Mouse (Mus musculus): Measurements from ENCODE around the gene Hoxa10. TPM values are rescaled to one million over a fixed set of nuclear protein-coding genes. Genes with fewer than 3 reads are reported as not detected.

The Hoxa10 gene
- polyA plus RNA-seq, 1 experiment from 2014 or later = 0.40 TPM

- peak overlapping the region; percentile 97 for H3K4me2 ChIP-seq
- WGBS = 17% methylated on average over 3 of the region's 3 CpGs
- peaks cover 20% of the 10 kb centered on the region for H3K4me1 ChIP-seq (replicated peaks)
- H3K36me3 ChIP-seq = no peaks in the 10 kb centered on the region
- H3K9me3 ChIP-seq = no peaks in the 10 kb centered on the region
- peaks cover 72% of the 10 kb centered on the region for H3K27me3 ChIP-seq
- H3K27ac ChIP-seq (replicated peaks) = peak overlapping the region; percentile 95; the same call in 1 of the 2 replicates
- no peak for ATAC-seq (ENCODE audit: low FRiP score, low read depth)
- no peak overlapping the region for H3K4me3 ChIP-seq
- no peak overlapping the region for H3K9ac ChIP-seq
Measured at GRCm38 (mm10) chr6:52185834-52186233, 54.8 kb downstream of the Hoxa10 start.

GRCm38 (mm10) chr6:52185222-52185621 is 55.4 kb downstream of the Hoxa10 start:
- ATAC-seq (ENCODE audit: low FRiP score, low read depth) = no peak
- peak overlapping the region; percentile 97 for H3K4me2 ChIP-seq
- H3K27me3 ChIP-seq = peaks cover 71% of the 10 kb centered on the region
- peak overlapping the region; percentile 92 for H3K27ac ChIP-seq (replicated peaks)
- no peaks in the 10 kb centered on the region for H3K9me3 ChIP-seq
- H3K9ac ChIP-seq = 0 out of 2 replicates have a peak overlapping the region, but pooled peaks have one; percentile 10
- peaks cover 20% of the 10 kb centered on the region for H3K4me1 ChIP-seq (replicated peaks)
- 2% methylated on average over 19 of the region's 19 CpGs for WGBS
- peak overlapping the region; percentile 9; the same call in 1 of the 2 replicates for H3K4me3 ChIP-seq
- no peaks in the 10 kb centered on the region for H3K36me3 ChIP-seq

GRCm38 (mm10) chr6:52184668-52185067 is 56.0 kb downstream of the Hoxa10 start:
- 6% methylated on average over 6 of the region's 6 CpGs for WGBS
- H3K4me3 ChIP-seq = peak overlapping the region; percentile 9; the same call in 1 of the 2 replicates
- no peaks in the 10 kb centered on the region for H3K9me3 ChIP-seq
- peak overlapping the region; percentile 97 for H3K4me2 ChIP-seq
- peaks cover 20% of the 10 kb centered on the region for H3K4me1 ChIP-seq (replicated peaks)
- H3K27me3 ChIP-seq = peaks cover 68% of the 10 kb centered on the region
- H3K27ac ChIP-seq (replicated peaks) = peak overlapping the region; percentile 92
- ATAC-seq (ENCODE audit: low FRiP score, low read depth) = no peak
- H3K36me3 ChIP-seq = no peaks in the 10 kb centered on the region
- 0 out of 2 replicates have a peak overlapping the region, but pooled peaks have one; percentile 14 for H3K9ac ChIP-seq

- Histone ChIP-seq H3K4me2 (peak overlapping the region; percentile 97), H3K9me3 (no peaks in the 10 kb centered on the region), H3K27ac (replicated peaks) (peak overlapping the region; percentile 92), H3K36me3 (no peaks in the 10 kb centered on the region), H3K27me3 (peaks cover 66% of the 10 kb centered on the region), H3K4me3 (peak overlapping the region; percentile 15), H3K4me1 (replicated peaks) (peaks cover 20% of the 10 kb centered on the region), H3K9ac (peak overlapping the region; percentile 30)
- no peak for ATAC-seq (ENCODE audit: low FRiP score, low read depth)
- WGBS = 13% methylated on average over 10 of the region's 10 CpGs
Measured at GRCm38 (mm10) chr6:52183311-52184080, 57.2 kb downstream of the Hoxa10 start.

GRCm38 (mm10) chr6:52182793-52183192 is 57.9 kb downstream of the Hoxa10 start:
- H3K4me1 ChIP-seq (replicated peaks) = peaks cover 20% of the 10 kb centered on the region

GRCm38 (mm10) chr6:52182030-52182429 is 58.6 kb downstream of the Hoxa10 start:
- Histone ChIP-seq H3K4me1 (replicated peaks) (peaks cover 16% of the 10 kb centered on the region), H3K9me3 (no peaks in the 10 kb centered on the region), H3K27me3 (peaks cover 53% of the 10 kb centered on the region), H3K36me3 (no peaks in the 10 kb centered on the region), H3K9ac (0 out of 2 replicates have a peak overlapping the region, but pooled peaks have one; percentile 18), H3K27ac (replicated peaks) (peak overlapping the region; percentile 92), H3K4me2 (peak overlapping the region; percentile 97), H3K4me3 (0 out of 2 replicates have a peak overlapping the region, but pooled peaks have one; percentile 7)
- no peak for ATAC-seq (ENCODE audit: low FRiP score, low read depth)
- WGBS = 12% methylated on average over 2 of the region's 2 CpGs

More at GRCm38 (mm10) chr6:52182793-52183192, 57.9 kb downstream of the Hoxa10 start:
- WGBS = 14% methylated on average over 1 of the region's 1 CpGs
- H3K36me3 ChIP-seq = no peaks in the 10 kb centered on the region
- H3K4me3 ChIP-seq = peak overlapping the region; percentile 15; the same call in 1 of the 2 replicates
- peak overlapping the region; percentile 92 for H3K27ac ChIP-seq (replicated peaks)
- no peaks in the 10 kb centered on the region for H3K9me3 ChIP-seq
- H3K9ac ChIP-seq = peak overlapping the region; percentile 30
- no peak for ATAC-seq (ENCODE audit: low FRiP score, low read depth)
- peak overlapping the region; percentile 97 for H3K4me2 ChIP-seq
- peaks cover 61% of the 10 kb centered on the region for H3K27me3 ChIP-seq

MicroRNAs encoded within 50 kb of the gene (microRNA counts, 519-probe panel; counts per million panel counts)
- microRNA mmu-miR-196b = not detected

Small RNAs within 50 kb of the gene (microRNA-seq; reads per million reads assigned to microRNA genes)
- gene Mir196b = 61.3 reads per million, percentile 45 among the genes with 10 or more reads in this experiment

Other genes with a start within 250 kb of the Hoxa10 start
- gene Skap2, start 228.3 kb downstream of the Hoxa10 start, polyA plus RNA-seq (2015; fragmentation: Nextera tagmentation; extraction: Ambion mirVana) = 22.7 and 27.4 TPM in 2 replicates
- 1.3 and 1.8 TPM in 2 replicates for gene Hoxa1, start 82.5 kb downstream of the Hoxa10 start, polyA plus RNA-seq (2015; fragmentation: Nextera tagmentation; extraction: Ambion mirVana)
- gene Hoxa2, start 76.0 kb downstream of the Hoxa10 start, polyA plus RNA-seq (2015; fragmentation: Nextera tagmentation; extraction: Ambion mirVana) = 22.4 and 26.8 TPM in 2 replicates
- gene 5730596B20Rik, start 63.4 kb downstream of the Hoxa10 start, polyA plus RNA-seq (2015; fragmentation: Nextera tagmentation; extraction: Ambion mirVana) = 4.0 and 4.3 TPM in 2 replicates
- gene Hoxa4, start 49.1 kb downstream of the Hoxa10 start, polyA plus RNA-seq (2015; fragmentation: Nextera tagmentation; extraction: Ambion mirVana) = 10.6 and 12.2 TPM in 2 replicates
- 105 and 115 TPM in 2 replicates for gene Hoxa5, start 36.3 kb downstream of the Hoxa10 start, polyA plus RNA-seq (2015; fragmentation: Nextera tagmentation; extraction: Ambion mirVana)
- 10.4 and 13.4 TPM in 2 replicates for gene Hoxa6, start 32.1 kb downstream of the Hoxa10 start, polyA plus RNA-seq (2015; fragmentation: Nextera tagmentation; extraction: Ambion mirVana)
- gene Hoxa3, start 27.5 kb downstream of the Hoxa10 start, polyA plus RNA-seq (2015; fragmentation: Nextera tagmentation; extraction: Ambion mirVana) = 15.7 and 16.3 TPM in 2 replicates
- gene Gm28308, start 27.5 kb downstream of the Hoxa10 start, polyA plus RNA-seq (2015; fragmentation: Nextera tagmentation; extraction: Ambion mirVana) = not detected in 2 replicates
- gene Hoxa7, start 19.0 kb downstream of the Hoxa10 start, polyA plus RNA-seq (2015; fragmentation: Nextera tagmentation; extraction: Ambion mirVana) = 8.3 and 20.5 TPM in 2 replicates
- gene Hoxa9, start 9.8 kb downstream of the Hoxa10 start, polyA plus RNA-seq (2015; fragmentation: Nextera tagmentation; extraction: Ambion mirVana) = 0.58 and 3.4 TPM in 2 replicates
- gene Hoxa11, start 5.0 kb upstream of the Hoxa10 start, polyA plus RNA-seq (2015; fragmentation: Nextera tagmentation; extraction: Ambion mirVana) = not detected in 2 replicates
- gene Hoxa13, start 20.0 kb upstream of the Hoxa10 start, polyA plus RNA-seq (2015; fragmentation: Nextera tagmentation; extraction: Ambion mirVana) = 0.07 TPM in 1 of 2 replicates, not detected in the other
- 2.7 and 3.8 TPM in 2 replicates for gene Evx1, start 72.6 kb upstream of the Hoxa10 start, polyA plus RNA-seq (2015; fragmentation: Nextera tagmentation; extraction: Ambion mirVana)